Mouse (Mus musculus) neural tube, embryonic 14.5 days (tissue): ENCODE data around the gene Tulp4. TPM values are rescaled to one million over a fixed set of nuclear protein-coding genes. Genes with fewer than 3 reads are reported as not detected.

Experiments
- ATAC-seq: fragments of 200-750 bp; cut with Nextera tagmentation; 2 replicates; pipeline ENCODE4 v1.8.0; 2017; ENCODE audit warnings: low read depth, mild to moderate bottlenecking, moderate TSS enrichment, moderate library complexity
- H3K27ac ChIP-seq: fragments of 300-500 bp; sonication (generic); 2 replicates; pipeline ENCODE4 v1.5.1; 2014; ENCODE audit warnings: low read depth, mild to moderate bottlenecking, control low read depth, low read length, moderate library complexity, mixed read lengths
- H3K27me3 ChIP-seq: fragments of 300-500 bp; sonication (generic); 2 replicates; pipeline ENCODE4 v1.6.1; 2014; ENCODE audit warnings: low read length; ENCODE audit not compliant: control insufficient read depth, insufficient read depth
- H3K36me3 ChIP-seq: fragments of 300-500 bp; sonication (generic); 2 replicates; pipeline ENCODE4 v1.6.1; 2014; ENCODE audit warnings: low read length, mixed read lengths; ENCODE audit not compliant: control insufficient read depth, insufficient read depth
- H3K4me1 ChIP-seq: fragments of 300-500 bp; sonication (generic); 2 replicates; pipeline ENCODE4 v1.6.1; 2014; ENCODE audit warnings: low read length; ENCODE audit not compliant: control insufficient read depth, insufficient read depth
- H3K4me2 ChIP-seq: fragments of 300-500 bp; sonication (generic); 2 replicates; pipeline ENCODE4 v1.6.1; 2014; ENCODE audit warnings: mild to moderate bottlenecking, low read depth, low read length, control low read depth
- H3K4me3 ChIP-seq: fragments of 300-500 bp; sonication (generic); 2 replicates; pipeline ENCODE4 v1.5.1; 2014; ENCODE audit warnings: low read depth, low read length, control low read depth, mixed read lengths
- H3K9ac ChIP-seq: fragments of 300-500 bp; sonication (generic); replicated peaks from 2 replicates; pipeline ENCODE4 v1.6.1; 2014; ENCODE audit warnings: low read depth, mild to moderate bottlenecking, control low read depth, low read length, mixed read lengths
- H3K9me3 ChIP-seq: fragments of 300-500 bp; sonication (generic); 2 replicates; pipeline ENCODE4 v1.6.1; 2016; ENCODE audit warnings: low read length; ENCODE audit not compliant: control insufficient read depth
- WGBS: fragments of 180-500 bp; shearing (Covaris S2); extraction: QIAGEN DNeasy Blood & Tissue Kit; methylation state at CpG from one replicate; pipeline ENCODE4 v1.1.7; 2014; 5-methylcytosine and 5-hydroxymethylcytosine counted together
- polyA plus RNA-seq: library from polyadenylated mRNA; unstranded; fragments of >200 nt; fragmentation: Nextera tagmentation; extraction: Ambion mirVana; gene quantifications from 2 replicates; pipeline ENCODE4 v1.2.1, GENCODE M21; 2014

Gene Tulp4
- 162 and 238 TPM in 2 replicates for polyA plus RNA-seq

DNA sequence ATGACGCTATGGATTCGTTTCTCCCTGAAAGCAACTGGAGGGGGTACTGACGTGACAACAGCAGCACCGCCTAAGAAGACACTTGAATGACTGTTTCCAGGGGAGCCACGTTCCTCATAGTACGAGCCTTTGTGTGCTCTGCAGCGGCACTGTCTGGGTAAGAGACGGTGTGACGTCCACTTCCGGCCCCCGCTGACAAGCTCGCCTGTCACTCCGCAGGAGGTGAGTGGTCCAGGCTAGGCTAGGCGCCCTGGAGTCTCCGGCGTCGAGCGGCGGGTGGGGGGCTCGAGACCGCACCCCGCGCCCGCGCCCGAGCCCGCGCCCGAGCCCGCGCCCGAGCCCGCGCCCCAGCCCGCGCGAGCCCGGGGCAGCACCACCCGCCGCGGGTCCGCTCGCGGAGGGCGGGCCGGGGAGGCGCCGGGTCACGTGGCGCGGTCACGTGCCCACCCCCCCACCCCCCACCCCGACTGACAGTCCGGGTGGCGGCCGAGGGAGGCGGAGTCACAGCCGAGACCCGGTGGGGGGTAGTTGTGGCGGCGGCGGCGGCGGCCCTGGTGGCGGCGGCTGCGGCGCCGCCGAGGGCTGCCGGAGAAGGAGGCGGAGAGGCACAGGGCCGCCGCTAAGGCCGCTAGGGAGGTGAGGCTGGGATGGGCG lies at the start of gene Tulp4:
TSS of gene Tulp4 (plus strand) at position 77 of the 654 bp plus-strand sequence.
- H3K4me2 ChIP-seq: peak within 1 kb of the TSS; percentile 95
- H3K36me3 ChIP-seq: peaks cover 3% of the 10 kb centered on the region; the same call in 1 of the 2 replicates
- no peaks in the 10 kb centered on the region for H3K27me3 ChIP-seq
- peak within 1 kb of the TSS; percentile 89 for H3K4me3 ChIP-seq
- H3K9ac ChIP-seq: peak within 1 kb of the TSS; percentile 98
- H3K27ac ChIP-seq: peak within 1 kb of the TSS; percentile 99
- H3K4me1 ChIP-seq: peaks cover 29% of the 10 kb centered on the region
- no peaks in the 10 kb centered on the region for H3K9me3 ChIP-seq
- WGBS: under 1% methylated on average over 26 of the region's 76 CpGs
- ATAC-seq: peak; percentile 97

DNA sequence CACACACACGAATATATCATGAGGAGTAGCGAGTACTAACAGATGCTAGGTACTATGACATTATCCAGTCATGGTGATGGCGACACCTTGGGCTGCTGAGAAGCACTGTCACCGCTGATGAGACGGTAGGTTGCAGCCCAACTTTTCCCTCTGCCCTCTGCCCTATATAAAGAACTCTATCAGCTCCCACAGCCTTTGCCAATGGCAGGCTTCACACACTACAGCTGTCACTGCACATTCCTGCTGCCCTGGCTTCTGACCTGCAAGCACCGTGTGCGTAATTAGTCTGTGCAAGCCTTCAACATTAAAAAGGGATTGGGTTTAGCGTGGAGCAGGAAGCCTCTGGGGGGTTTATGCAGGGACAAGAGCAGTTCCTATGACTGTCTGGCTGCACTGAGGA lies 43.4 kb upstream of the Tulp4 start:
- 83% methylated on average over 8 of the region's 8 CpGs for WGBS

DNA sequence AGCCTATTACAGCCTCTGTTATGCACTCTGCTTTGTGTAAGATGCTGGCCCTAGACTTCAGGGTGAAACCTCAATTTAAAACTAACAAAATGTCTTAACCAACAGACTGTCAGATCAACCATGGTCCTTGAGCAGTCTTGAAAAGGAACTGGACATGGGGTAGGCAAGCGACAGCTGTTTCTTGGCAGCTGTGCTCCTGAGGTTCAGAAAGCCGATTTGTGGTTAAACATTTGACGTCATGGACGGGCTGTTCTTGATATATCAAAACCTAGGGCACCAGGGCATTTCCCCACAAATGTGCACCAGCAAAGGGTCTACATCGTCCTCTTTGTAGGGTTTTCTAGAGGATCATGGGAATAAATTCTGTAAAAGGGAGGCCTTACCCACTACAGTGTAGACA lies 42.7 kb upstream of the Tulp4 start:
- Histone ChIP-seq H3K4me1 (no peaks in the 10 kb centered on the region), H3K4me2 (no peak overlapping the region), H3K36me3 (peaks cover 35% of the 10 kb centered on the region), H3K27ac (no peak overlapping the region), H3K9me3 (no peaks in the 10 kb centered on the region), H3K4me3 (no peak overlapping the region), H3K9ac (no peak overlapping the region), H3K27me3 (no peaks in the 10 kb centered on the region)
- ATAC-seq: no peak
- WGBS: 92% methylated on average over 5 of the region's 5 CpGs

More for the DNA sequence above, 43.4 kb upstream of the Tulp4 start:
- ATAC-seq: no peak
- peaks cover 35% of the 10 kb centered on the region for H3K36me3 ChIP-seq
- H3K9me3 ChIP-seq: no peaks in the 10 kb centered on the region
- H3K27me3 ChIP-seq: no peaks in the 10 kb centered on the region
- H3K4me1 ChIP-seq: no peaks in the 10 kb centered on the region
- H3K27ac ChIP-seq: no peak overlapping the region
- no peak overlapping the region for H3K4me3 ChIP-seq
- no peak overlapping the region for H3K9ac ChIP-seq
- no peak overlapping the region for H3K4me2 ChIP-seq

DNA sequence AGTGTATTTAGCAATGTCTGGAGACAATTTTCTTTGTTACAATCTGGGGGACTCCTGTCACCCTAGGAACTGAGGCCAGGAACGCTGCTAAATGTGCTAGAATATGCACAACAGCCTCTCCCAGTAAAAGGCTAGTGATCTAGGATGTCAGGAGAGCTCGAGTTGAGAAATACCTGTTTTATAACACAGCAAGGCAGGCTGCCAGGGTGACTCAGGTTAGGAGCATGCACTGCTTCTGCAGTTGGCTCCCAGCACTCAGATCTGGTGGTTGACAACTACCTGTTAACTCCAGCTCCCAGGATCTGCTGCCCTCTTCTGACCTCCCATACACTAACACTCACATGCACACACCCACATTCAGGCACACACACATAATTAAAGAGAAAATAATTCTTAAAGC lies 40.2 kb upstream of the Tulp4 start:
- WGBS: 98% methylated on average over 2 of the region's 2 CpGs
- no peak overlapping the region for H3K27ac ChIP-seq
- peaks cover 43% of the 10 kb centered on the region for H3K36me3 ChIP-seq
- no peak overlapping the region for H3K4me2 ChIP-seq
- H3K9ac ChIP-seq: no peak overlapping the region
- H3K4me3 ChIP-seq: no peak overlapping the region
- H3K9me3 ChIP-seq: no peaks in the 10 kb centered on the region
- no peaks in the 10 kb centered on the region for H3K4me1 ChIP-seq
- ATAC-seq: no peak
- no peaks in the 10 kb centered on the region for H3K27me3 ChIP-seq

DNA sequence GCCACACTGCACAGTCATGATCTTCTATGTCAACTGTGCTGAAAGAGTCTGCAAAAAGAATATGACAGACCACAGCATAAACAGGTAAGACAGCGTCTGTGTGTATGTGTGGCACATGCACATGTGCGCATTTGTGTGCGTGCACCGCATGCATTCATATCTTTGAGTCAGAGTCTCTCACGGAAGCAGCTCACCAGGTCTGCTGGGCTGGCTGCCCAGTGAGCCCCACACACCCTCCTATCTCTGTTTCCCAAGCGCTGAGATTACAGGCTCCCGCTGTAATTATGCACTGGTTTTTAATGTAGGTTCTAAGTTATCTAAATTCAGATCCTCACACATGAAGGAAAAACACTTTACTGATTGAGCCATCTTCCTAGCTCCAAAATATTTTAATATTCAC lies 38.6 kb upstream of the Tulp4 start:
- no peaks in the 10 kb centered on the region for H3K9me3 ChIP-seq
- no peak overlapping the region for H3K4me3 ChIP-seq
- H3K27me3 ChIP-seq: no peaks in the 10 kb centered on the region
- H3K4me2 ChIP-seq: no peak overlapping the region
- peaks cover 48% of the 10 kb centered on the region for H3K36me3 ChIP-seq
- no peak overlapping the region for H3K9ac ChIP-seq
- 96% methylated on average over 7 of the region's 7 CpGs for WGBS
- H3K27ac ChIP-seq: no peak overlapping the region
- H3K4me1 ChIP-seq: no peaks in the 10 kb centered on the region
- no peak for ATAC-seq

DNA sequence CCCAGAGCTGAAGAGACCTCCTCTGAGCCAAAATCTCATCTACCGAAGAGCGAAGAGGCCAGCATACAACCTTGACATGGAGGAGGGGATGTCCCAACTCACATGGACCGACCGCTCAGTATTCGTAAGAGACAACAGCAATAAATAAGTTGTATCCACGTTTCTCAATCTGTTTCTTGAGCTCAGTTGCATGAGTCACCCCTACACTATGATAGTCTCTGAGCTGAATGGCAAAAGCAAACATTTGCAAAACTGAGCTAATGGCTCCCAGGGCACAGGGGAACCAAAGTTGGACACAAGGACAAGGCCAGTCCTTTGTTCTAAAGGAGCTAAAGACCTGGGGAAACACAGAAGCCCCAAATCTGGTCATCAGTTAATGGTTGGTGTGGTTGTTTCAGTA lies 36.4 kb upstream of the Tulp4 start:
- Histone ChIP-seq H3K4me2 (no peak overlapping the region), H3K9ac (no peak overlapping the region), H3K27me3 (no peaks in the 10 kb centered on the region), H3K36me3 (peaks cover 40% of the 10 kb centered on the region; the same call in 1 of the 2 replicates), H3K9me3 (no peaks in the 10 kb centered on the region), H3K4me1 (no peaks in the 10 kb centered on the region), H3K27ac (no peak overlapping the region), H3K4me3 (no peak overlapping the region)
- ATAC-seq: no peak
- WGBS: 98% methylated on average over 6 of the region's 6 CpGs

DNA sequence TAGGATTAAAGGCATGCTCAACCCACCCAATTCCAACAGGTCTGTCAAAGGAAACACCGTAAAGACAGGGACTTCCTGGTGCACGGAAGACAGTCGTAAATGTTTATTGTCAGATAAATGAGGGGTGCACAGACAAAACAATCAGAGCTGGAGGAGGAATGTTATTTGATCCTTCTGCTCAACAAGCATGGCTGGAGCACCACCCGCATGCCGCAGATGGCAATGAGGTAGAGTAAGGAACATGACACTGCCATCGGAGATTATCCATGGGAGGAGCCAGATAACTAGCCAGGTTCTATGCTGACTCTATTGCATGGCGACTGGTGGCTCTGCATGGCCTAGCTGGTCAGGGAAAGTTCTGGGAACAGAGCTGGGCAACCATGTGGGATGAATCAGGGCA lies 32.8 kb upstream of the Tulp4 start:
- Histone ChIP-seq H3K27me3 (no peaks in the 10 kb centered on the region), H3K9me3 (no peaks in the 10 kb centered on the region), H3K9ac (no peak overlapping the region), H3K36me3 (peaks cover 29% of the 10 kb centered on the region; the same call in 1 of the 2 replicates), H3K4me1 (peaks cover 4% of the 10 kb centered on the region), H3K27ac (no peak overlapping the region), H3K4me2 (no peak overlapping the region), H3K4me3 (no peak overlapping the region)
- ATAC-seq: no peak
- WGBS: 23% methylated on average over 7 of the region's 7 CpGs

DNA sequence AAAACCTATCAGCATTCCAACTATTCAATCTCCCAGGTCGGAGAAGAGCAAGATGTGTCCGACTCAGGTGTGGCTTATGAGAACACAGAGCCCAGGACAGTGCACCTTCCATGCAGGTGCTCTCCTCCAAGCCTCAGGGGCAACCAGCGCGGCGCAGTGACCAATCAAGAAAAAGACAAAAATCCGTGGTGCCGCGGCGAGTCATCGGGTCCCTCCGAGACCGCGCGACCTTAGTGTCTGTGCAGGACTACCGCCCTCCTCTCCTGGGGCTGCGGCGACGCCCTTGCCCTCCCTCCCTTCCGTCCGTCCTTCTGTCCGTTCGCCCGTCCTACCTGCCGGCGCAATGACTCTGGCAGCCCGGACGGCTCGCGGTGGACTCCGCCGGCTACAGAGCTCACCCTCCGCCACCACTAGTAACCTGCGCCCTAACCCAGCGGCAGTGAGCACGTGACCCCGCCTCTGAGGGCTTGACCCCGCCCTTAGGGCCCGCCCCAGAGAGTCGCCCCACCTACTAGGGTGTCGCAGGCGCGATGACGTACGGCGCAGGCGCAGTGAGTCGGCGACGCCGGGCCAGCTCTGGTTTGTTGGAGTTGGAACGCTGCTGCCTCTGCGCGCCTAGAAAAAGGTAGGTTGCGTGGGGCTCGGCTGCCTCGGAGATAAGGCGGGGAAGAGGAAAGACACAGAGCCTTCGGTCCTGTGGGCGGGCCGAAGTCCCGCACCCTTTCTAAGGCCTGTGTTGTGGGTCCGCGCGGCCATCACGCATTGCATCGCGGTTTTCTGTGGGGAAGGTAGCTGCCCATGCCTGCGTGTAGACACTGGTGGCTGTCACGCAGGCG lies 26.7 kb upstream of the Tulp4 start, which contains the start of the genes Serac1 and Gtf2h5:
TSS of gene Serac1 (minus strand) at position 455 of the 836 bp plus-strand sequence.
TSS of gene Gtf2h5 (plus strand) at position 500 of the 836 bp plus-strand sequence.
- peaks cover 13% of the 10 kb centered on the region for H3K4me1 ChIP-seq
- peak within 1 kb of the TSS; percentile 86 for H3K27ac ChIP-seq
- H3K4me3 ChIP-seq: peak within 1 kb of the TSS; percentile 84
- H3K9ac ChIP-seq: peak within 1 kb of the TSS; percentile 86
- H3K27me3 ChIP-seq: no peaks in the 10 kb centered on the region
- no peaks in the 10 kb centered on the region for H3K9me3 ChIP-seq
- H3K4me2 ChIP-seq: peak within 1 kb of the TSS; percentile 53
- peak; percentile 97 for ATAC-seq
- H3K36me3 ChIP-seq: peaks cover 6% of the 10 kb centered on the region
- WGBS: under 1% methylated on average over 70 of the region's 70 CpGs
